Mouse (Mus musculus): ENCODE data around the gene Dxo. TPM values are rescaled to one million over a fixed set of nuclear protein-coding genes. Genes with fewer than 3 reads are reported as not detected.
A peak's percentile ranks its signal among the peaks of the same experiment; 100 is the strongest.
"Not testable (repeated sequence)": the region's sequence is repeated elsewhere in the genome, so short reads cannot be mapped to it uniquely, and the experiment has no call there.

Gene Dxo
- total RNA-seq, 4 experiments from 2014 or later = 7.3 to 9.9 (median 8.6) TPM

DNA sequence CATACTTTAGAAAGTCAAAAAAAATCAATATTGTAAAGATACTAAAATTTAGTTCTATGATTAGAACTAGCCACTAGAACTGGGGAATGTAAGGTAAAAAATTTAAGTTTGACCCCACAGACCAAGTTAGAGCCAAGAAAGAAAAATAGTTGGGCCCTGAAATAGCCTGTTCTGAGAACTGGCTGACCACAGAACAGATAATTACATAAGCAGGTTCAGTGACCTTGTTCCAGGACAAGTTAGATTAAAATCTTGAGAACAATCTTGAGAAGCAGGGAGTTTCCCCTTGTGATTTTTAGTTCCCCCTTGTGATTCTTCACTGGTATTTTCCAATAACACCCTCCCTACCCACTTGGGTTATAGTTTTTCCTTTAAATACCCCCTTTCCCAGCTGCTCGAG is 6.0 kb upstream of the Dxo start:
- not testable (repeated sequence) for DNase-seq (ENCODE audit: low spot score in 2 of 2)

DNA sequence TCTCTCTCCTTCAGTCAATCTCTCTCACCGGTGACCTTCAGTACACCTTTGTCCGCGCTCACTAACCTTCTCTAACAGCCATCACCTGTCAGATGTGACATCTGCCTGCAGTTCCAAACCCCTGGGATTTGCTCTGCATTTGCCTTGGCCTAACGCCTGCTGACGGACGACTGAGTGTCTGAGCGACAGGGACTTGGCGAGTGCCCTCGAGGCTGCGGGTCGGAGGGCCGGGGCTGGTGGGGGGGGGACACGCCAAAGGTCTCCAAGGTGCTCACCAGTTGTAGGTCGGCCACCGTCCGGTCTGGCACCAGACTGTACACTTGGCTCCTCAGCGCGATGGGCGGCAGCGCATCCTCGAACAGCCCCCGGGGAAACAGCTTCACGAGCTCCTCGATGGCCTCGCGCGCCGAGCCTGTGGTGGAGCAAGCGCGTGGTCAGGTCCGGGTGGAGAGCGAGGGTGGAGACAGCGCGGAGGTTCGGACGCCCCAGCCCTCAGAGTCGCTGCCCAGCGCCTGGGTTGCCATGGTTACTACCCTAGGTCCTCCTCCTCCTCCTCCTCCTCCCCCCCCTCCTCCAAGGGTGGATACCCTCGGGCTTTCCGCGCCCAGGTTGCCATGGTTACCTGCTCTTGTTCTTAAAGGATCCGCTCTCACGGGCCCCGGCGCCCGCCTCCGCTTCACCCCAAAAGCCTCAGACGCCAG is 514 bp upstream of the Dxo start:
- no peak for DNase-seq (ENCODE audit: low spot score in 2 of 2)

DNA sequence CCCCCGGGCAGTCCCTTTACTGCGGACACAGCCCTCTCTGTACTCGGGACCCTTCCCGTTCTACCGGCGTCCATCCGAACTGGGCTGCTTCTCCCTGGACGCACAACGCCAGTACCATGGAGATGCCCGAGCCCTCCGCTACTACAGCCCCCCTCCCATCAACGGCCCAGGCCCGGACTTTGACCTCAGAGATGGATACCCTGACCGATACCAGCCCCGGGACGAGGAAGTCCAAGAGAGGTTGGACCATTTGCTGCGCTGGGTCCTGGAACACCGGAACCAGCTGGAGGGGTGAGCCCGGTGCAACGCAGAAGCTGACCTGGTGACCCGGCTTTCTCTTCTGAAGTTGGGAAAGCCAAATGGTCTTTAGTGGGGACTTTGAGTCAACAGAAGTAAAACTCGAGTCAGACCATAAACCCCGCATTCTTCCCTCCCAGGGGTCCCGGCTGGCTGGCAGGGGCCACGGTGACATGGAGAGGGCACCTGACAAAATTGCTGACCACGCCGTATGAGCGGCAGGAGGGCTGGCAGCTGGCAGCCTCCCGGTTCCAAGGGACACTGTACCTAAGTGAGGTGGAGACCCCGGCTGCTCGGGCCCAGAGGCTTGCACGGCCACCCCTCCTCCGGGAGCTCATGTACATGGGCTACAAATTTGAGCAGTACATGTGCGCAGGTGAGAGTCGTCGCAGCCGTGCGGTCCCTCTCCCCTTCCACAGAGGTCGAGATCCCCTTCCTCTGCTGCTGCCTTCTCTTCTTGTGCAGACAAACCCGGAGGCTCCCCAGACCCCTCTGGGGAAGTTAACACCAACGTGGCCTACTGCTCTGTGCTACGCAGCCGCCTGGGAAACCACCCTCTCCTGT is 875 bp downstream of the Dxo start:
- DNase-seq (ENCODE audit: low spot score in 2 of 2) = no peak

DNA sequence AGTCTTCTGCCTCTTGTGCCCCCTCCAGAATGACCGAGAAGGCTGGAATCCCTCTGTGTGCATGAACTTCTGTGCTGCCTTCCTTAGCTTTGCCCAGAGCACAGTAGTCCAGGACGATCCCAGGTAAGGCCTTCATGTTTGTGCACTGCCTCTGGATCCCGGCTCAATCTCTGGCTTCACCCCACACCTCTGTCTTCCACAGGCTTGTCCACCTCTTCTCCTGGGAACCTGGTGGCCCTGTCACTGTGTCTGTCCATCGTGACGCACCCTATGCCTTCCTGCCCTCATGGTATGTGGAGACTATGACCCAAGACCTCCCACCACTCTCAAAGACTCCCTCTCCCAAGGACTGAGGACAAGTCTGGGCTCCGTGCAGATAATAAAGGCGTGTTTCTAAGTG is 2.0 kb downstream of the Dxo start:
- no peak for DNase-seq (ENCODE audit: low spot score in 2 of 2)

DNA sequence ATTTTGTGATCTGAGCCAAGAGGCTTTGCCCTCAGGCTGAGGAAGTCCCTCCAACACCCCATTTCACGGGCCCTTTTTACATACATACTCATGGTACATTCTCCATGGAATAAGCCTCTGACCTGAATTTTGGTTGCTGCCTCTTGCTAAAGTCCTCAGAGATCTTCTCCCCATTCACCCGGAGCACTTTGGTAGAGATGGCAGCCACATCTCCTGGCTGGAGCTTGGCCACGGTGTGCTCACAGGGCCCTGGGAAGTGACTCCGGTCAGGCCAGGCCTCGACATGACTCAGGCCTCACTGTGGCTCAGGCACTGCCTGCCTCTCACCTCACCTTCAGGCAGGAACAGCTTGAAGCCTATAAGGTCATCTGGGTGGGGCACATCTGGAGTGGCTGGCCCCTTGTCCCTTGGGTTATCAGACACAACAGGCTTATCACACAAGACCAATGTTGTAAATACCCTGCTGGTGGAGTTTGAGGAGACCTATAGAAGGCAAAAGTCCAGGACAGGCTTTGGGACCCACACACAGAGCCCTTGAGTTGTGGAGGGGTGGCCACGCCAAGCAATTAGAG is 4.0 kb downstream of the Dxo start:
- no peak for DNase-seq (ENCODE audit: low spot score in 2 of 2)

DNA sequence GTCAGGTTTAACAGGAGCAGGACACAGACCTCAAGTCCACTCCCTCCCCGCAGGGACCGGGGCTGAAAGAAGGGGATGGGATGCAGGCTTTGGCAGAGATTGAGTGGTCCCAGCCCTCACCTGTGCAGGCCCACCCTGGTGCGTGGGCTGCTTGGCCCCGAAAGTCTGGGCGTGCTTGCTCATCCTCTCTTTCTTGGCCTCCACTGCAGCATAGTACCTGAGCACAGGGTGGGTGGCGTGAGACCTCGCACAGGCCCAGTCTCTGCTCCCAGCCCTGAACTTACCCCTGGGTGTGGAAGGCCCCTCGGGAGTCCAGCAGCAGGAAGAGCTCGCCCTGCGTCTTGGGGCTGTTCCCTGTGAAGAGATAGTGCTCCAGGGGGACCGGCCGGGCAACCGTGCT is 8.1 kb downstream of the Dxo start:
- no peak for DNase-seq (ENCODE audit: low spot score in 2 of 2)

DNA sequence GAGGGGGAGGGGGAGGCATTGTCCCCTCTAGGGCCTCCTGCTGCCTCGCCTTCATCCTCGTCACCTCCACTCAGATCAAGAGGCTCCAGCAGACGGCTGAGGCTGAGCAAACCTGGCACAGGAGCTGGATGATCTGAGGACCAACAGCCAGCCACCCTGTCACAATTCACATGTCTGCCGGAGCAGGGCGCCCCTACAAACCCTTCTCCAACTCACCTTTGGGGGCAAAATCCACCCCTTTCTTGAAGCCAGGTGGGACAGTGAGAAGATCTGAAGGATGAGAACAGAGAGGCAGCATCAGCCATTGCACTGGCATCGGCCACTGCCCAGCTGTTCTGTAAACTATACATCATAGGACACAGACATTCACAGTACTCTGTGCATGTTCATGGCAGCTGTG is 10.4 kb downstream of the Dxo start:
- DNase-seq (ENCODE audit: low spot score in 2 of 2) = no peak

DNA sequence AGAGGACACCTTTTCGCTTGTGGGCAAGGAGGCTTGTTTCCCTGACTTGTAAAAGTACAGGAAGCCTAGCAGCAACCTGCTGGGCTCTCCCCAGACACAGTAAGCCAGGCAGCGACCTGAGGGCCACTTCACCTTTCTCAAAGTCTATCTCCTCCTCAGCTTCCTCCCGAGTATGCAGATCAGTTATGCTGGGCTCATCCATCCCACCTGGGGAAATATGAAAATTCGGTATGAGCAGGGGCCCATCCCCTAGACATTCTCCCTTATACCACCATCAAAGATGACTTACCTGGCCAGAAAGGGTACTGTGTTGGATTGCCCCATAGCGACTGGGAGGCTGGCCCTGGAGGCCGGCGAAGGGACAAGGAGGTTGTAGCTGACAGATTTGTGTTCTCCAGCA is 10.8 kb downstream of the Dxo start:
- DNase-seq (ENCODE audit: low spot score in 2 of 2) = no peak

DNA sequence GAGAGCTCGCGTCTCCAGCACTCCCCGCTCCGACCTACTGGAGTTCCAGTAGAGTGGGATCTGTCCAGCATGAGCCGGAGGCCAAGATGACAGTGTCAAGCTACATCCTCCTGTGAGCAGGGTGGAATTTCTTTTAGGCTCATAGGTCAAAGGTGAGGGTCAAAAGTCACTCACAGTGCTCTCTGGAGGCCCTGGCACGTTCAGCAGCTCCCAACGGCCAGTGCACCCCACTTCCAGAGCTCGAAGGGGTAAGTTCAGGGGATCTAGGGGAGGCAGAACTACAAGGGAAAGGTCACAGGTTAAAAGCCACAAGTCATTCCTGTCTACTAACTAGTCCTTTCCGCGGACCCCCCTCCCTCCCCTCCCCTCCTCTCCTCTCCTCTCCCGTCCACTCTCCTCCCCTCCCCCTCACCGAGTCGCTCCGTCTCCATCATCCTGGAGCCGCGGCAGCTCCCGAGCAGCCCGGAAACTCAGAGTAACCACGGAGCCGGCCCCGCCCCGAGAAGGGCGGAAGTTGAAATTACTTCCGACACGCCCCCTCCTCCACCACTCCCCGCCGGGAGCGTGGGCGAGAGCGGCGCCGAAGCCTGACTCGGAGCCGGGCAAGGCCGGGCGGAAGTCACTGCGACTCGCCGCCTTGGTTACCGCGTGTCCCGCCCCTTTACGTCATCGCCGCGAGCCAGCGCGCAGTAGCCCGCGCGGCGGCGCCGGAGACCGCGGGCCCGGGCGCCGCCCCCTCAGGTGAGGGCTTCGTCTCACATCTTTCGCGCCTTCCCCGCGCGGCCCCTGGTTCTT is 13.1 kb downstream of the Dxo start, which contains the start of the genes Skiv2l and Nelfe:
Gene Skiv2l, minus strand, starts transcription at position 489 of the 795 bp plus-strand sequence.
Gene Nelfe, plus strand, starts transcription at position 670 of the 795 bp plus-strand sequence.
- DNase-seq (ENCODE audit: low spot score in 2 of 2) = peak; percentile 95 to 96

DNA sequence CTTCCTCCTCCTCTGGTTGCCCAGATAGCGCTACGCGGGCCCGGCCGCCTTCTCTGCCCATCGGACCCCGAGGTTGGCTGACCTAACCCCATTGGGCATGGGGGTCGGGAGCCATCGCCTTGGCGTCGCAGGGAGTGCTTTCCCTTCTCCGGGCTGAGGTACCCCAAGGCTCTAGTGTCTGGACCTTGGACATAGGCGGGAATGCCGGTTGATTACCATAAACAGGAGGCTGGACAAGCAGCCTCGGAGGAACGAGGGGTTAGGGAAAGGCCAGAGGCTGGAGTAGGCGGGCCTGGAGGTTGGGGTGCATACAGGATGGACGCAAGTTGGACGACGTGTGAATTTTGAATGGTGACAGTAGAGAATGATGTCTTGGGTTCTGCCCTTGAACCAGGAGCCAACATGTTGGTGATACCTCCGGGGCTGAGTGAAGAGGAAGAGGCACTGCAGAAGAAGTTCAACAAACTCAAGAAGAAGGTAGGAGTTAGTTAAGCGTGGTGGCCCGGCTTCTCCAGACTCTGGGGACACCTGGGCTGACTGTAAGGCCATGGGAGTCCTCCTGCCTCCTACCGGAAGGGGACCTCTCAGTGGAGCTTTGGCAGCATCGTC is 13.8 kb downstream of the Dxo start:
- no peak for DNase-seq (ENCODE audit: low spot score in 2 of 2)

DNA sequence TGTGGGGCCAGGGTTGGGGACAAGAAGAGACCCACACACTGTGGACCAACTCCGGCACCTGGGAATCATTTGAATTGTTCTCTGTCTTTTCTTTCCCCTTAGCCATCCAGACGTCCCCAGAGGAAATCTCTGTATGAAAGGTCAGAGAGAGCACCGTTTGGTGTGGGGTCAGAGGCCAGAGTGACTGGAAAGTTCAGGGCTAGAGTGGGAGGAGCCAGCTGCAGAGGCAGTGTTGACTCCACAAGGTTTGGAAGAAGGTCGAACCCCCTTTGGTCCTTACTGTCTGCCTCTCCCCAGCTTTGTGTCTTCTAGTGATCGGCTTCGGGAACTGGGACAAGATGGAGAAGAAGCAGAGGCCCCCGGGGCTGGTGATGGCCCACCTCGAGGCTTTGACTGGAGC is 16.7 kb downstream of the Dxo start:
- no peak for DNase-seq (ENCODE audit: low spot score in 2 of 2)

DNA sequence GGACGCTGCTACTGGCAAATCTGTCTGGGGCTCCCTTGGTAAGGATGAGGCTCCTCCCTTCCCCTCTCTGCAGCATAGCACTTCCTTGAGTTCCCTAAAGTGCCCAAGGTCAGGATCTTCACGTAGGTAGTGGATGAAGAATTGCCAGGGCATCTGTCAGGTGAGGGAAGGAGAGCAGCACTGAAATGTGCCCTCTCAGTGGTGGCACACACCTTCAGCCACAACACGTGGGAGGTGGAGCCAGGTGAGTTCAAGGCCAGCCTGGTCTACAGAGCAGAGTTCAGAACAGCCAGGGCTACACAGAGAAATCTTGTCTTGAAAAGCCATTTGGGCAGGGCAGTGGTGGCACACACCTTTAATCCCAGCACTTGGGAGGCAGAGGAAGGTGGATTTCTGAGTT is 17.9 kb downstream of the Dxo start:
- DNase-seq (ENCODE audit: low spot score in 2 of 2) = no peak

DNA sequence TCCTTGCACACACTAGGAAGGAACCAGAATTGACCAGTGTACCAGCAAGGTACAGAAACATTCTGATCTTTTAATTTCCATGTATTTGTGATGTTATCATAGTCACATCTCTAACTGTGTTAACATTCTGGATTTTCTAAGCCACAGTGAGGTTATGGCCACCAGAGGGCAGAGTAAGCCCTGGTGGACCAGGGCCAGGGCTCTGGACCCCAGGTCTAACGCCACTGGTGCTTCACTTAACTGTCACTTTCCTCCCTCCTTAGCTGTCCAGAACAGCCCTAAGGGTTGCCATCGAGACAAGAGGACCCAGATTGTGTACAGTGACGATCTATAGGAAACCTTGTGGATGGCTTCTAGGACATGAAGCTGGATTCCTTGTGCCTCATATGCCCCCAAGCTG is 19.0 kb downstream of the Dxo start:
- peak in 1 of 2 experiments; percentile 32 for DNase-seq (ENCODE audit: low spot score in 2 of 2)

DNA sequence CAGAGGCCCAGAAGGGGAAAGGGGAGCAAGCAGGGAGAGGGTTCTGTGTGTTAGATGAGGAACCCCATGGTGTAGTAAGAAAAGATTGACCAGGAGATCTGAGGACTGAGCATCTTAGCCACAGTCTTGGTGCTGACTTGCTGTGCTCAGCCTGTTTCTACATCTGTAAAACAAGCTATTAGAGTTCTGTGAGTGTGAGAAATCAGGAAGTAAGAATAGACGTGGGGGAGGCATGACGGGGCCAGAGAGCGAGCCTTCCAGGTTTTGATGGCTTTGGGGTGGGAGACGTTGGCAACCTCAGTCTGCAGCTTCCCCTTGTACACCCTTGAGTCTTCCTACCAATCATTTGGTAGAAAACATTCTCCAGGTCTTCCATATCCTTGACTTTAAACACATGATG is 21.9 kb downstream of the Dxo start:
- no peak for DNase-seq (ENCODE audit: low spot score in 2 of 2)

DNA sequence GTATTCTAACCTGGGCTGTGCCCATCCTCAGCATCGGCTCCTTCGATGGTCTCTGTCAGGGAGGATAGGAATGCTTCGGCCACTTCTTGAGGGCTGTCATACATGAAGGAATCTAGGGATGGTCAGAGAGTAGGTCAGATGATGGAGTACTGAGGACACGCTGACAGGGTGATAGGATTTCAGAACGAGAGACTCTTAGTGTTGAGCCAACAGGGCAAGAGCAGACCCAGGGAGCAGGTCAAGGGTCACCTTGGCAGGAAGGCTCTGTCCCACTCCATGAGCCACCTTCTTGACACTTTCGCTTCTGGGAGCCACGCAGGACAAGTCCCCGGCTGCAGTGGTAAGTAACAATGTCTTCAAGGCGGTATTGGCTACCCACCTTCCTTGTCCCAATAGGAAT is 23.7 kb downstream of the Dxo start:
- DNase-seq (ENCODE audit: low spot score in 2 of 2) = no peak

DNA sequence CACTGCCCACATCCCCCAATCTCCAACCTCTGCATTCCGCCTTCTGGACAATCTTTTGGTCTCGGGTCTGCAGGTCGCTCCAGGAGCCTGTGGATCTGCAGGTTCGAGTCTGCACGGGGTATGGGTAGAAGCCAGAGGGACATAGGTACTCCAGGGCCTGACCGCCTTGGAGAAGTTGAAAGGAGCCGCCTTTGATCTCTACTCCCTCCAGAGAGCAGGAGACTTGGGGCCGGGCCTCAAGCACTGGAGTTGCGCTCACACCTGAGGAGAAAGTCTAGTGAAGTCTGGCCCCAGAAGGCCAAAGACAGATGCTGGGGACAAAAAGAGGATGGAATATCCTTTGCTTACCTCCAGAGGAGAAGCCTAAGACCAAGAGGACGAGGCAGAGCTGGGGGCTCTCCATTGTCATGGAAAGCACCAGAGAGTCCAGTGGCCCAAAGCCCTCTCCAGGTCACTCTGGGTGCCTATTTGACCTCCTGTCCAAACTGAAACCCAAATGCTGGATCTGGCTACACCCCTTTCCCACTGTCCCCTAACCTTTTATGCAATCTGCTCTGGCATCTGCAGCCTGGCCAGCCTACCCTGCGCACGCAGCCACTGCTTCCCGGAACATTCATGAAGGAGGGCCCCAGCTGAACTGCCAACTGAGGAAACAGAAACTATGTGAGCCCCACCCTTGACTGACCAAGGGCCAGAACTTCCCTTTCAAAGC is 25.0 kb downstream of the Dxo start:
- DNase-seq (ENCODE audit: low spot score in 2 of 2) = peak in 1 of 2 experiments; percentile 28

DNA sequence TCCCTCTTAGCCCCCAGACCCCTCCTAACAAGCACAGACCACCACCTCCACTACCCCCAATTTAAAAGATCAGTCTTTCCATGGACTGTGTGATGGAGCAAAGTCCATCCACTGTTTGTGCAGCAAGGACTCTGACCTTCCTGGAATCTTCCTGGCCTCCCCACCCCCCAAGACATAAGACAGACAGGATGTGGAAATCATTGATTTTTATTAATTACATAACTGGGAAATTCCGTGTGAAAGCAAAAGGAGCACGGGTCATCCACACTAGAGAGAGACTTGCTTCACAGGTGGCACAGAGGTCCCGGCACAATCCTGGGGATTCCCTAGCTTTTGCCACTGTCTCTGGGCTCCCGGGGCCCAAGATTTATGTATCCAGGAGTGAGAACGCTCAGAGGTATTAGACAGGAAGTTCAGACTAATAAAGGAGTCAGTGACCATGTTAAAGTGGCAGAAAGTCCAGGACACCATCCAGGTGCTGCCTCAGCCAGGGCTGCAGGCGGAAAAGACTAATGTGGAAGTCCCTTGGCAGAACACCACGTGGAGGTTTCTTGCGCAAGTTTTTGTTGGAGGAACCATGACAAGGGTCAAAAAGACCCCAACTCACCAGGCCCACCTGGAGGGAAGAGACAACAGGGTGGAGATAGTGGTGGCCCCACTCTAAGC is 25.7 kb downstream of the Dxo start, which contains the start of gene Cfb:
Gene Cfb, minus strand, starts transcription at position 103 of the 666 bp plus-strand sequence.
- no peak for DNase-seq (ENCODE audit: low spot score in 2 of 2)

DNA sequence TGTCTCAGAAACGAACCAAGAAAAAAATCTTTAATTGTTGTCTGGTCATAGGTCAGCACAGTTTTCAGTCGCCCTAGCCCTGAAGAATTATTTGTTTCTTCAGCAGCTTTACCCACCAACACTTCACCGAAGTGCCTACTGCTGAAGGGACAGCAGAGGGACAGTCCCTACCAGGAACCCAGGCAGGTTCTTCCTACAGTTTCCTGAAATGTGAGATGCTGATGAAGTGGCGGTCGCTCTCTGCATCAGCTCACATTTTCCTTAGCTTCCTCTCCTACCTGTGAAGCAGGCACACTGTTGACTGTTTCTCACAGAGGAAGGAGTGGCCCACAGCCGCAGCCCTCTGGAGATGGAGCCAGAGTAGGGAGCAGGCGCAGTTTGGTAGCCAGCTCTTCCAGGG is 29.2 kb downstream of the Dxo start:
- DNase-seq (ENCODE audit: low spot score in 2 of 2) = no peak

DNA sequence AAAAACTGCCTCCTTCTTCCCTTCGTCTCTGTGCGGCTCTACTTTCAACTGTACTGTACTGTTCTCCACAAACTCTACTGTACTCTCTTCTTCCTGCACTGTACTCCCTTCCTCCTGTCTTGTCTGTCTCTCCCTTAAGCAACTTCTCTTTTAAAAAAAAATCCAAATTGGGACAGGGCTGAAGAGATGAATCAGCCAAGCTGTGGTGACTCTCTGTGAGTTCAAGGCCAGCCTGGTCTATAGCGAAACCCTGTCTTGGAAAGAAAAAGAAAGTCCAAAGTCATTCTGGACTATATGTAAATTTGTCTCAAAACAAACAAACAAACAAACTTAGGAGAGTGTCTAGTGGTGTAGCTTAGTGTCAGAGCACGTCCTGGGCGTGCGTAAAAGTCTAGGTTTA is 37.5 kb downstream of the Dxo start:
- DNase-seq (ENCODE audit: low spot score in 2 of 2) = no peak

Measured in gastrocnemius, adult 8-10 months (tissue).